Mouse (Mus musculus) splenic B cell, adult 2 months (primary cell): ENCODE results near the gene Tnks1bp1.

Experiments
- DNase-seq: peaks from one replicate; pipeline ENCODE4 v3.0.0-alpha.2; 2011; ENCODE audit warnings: low read depth, low spot score
- H3K27me3 ChIP-seq: 2 replicates; pipeline ENCODE4 v1.6.1; 2012; ENCODE audit warnings: mild to moderate bottlenecking, low read length, moderate library complexity, mixed read lengths; ENCODE audit not compliant: control insufficient read depth, poor library complexity, insufficient read depth, severe bottlenecking
- H3K36me3 ChIP-seq: 2 replicates; pipeline ENCODE4 v1.6.1; 2012; ENCODE audit warnings: mild to moderate bottlenecking, low read length, moderate library complexity, mixed read lengths; ENCODE audit not compliant: control insufficient read depth, poor library complexity, insufficient read depth, severe bottlenecking

Gene Tnks1bp1

GRCm38 (mm10) chr2:85053192-85053816, 5.5 kb downstream of the Tnks1bp1 start:
- H3K36me3 ChIP-seq: no peaks in the 10 kb centered on the region; the same call in 1 of the 2 replicates
- H3K27me3 ChIP-seq: no peaks in the 10 kb centered on the region

GRCm38 (mm10) chr2:85056711-85057110, 8.9 kb downstream of the Tnks1bp1 start:
- H3K36me3 ChIP-seq: peaks cover 2% of the 10 kb centered on the region; the same call in 1 of the 2 replicates
- no peak for DNase-seq
- H3K27me3 ChIP-seq: no peaks in the 10 kb centered on the region

More at GRCm38 (mm10) chr2:85053192-85053816, 5.5 kb downstream of the Tnks1bp1 start:
- DNase-seq: no peak

GRCm38 (mm10) chr2:85059677-85060076, 11.9 kb downstream of the Tnks1bp1 start:
- H3K27me3 ChIP-seq: no peaks in the 10 kb centered on the region
- peaks cover 2% of the 10 kb centered on the region; the same call in 1 of the 2 replicates for H3K36me3 ChIP-seq
- no peak for DNase-seq

- H3K36me3 ChIP-seq: peaks cover 2% of the 10 kb centered on the region; the same call in 1 of the 2 replicates
- no peaks in the 10 kb centered on the region for H3K27me3 ChIP-seq
- no peak for DNase-seq
Measured at GRCm38 (mm10) chr2:85060591-85061060, 12.8 kb downstream of the Tnks1bp1 start.

GRCm38 (mm10) chr2:85061107-85061541, 13.3 kb downstream of the Tnks1bp1 start:
- no peak for DNase-seq
- peaks cover 2% of the 10 kb centered on the region; the same call in 1 of the 2 replicates for H3K36me3 ChIP-seq
- H3K27me3 ChIP-seq: no peaks in the 10 kb centered on the region

GRCm38 (mm10) chr2:85065141-85065875, 17.5 kb downstream of the Tnks1bp1 start:
- H3K27me3 ChIP-seq: no peaks in the 10 kb centered on the region
- H3K36me3 ChIP-seq: no peaks in the 10 kb centered on the region
- no peak for DNase-seq

GRCm38 (mm10) chr2:85066937-85067336, 19.1 kb downstream of the Tnks1bp1 start:
- Histone ChIP-seq H3K27me3 (no peaks in the 10 kb centered on the region), H3K36me3 (no peaks in the 10 kb centered on the region; the same call in 1 of the 2 replicates)
- DNase-seq: no peak

GRCm38 (mm10) chr2:85067903-85068625, 20.2 kb downstream of the Tnks1bp1 start:
- DNase-seq: no peak
- no peaks in the 10 kb centered on the region for H3K27me3 ChIP-seq
- H3K36me3 ChIP-seq: no peaks in the 10 kb centered on the region; the same call in 1 of the 2 replicates

GRCm38 (mm10) chr2:85068626-85069025, 20.8 kb downstream of the Tnks1bp1 start:
- H3K36me3 ChIP-seq: no peaks in the 10 kb centered on the region; the same call in 1 of the 2 replicates
- no peaks in the 10 kb centered on the region for H3K27me3 ChIP-seq
- DNase-seq: no peak

GRCm38 (mm10) chr2:85070086-85070485, 22.3 kb downstream of the Tnks1bp1 start:
- no peak for DNase-seq
- H3K36me3 ChIP-seq: no peaks in the 10 kb centered on the region; the same call in 1 of the 2 replicates
- H3K27me3 ChIP-seq: no peaks in the 10 kb centered on the region

GRCm38 (mm10) chr2:85071921-85072320, 24.1 kb downstream of the Tnks1bp1 start:
- DNase-seq: no peak
- no peaks in the 10 kb centered on the region; the same call in 1 of the 2 replicates for H3K36me3 ChIP-seq
- H3K27me3 ChIP-seq: no peaks in the 10 kb centered on the region

GRCm38 (mm10) chr2:85073751-85074150, 25.9 kb downstream of the Tnks1bp1 start:
- DNase-seq: no peak
- Histone ChIP-seq H3K36me3 (no peaks in the 10 kb centered on the region; the same call in 1 of the 2 replicates), H3K27me3 (no peaks in the 10 kb centered on the region)

GRCm38 (mm10) chr2:85088716-85089646, 41.2 kb downstream of the Tnks1bp1 start:
- no peak for DNase-seq
- Histone ChIP-seq H3K27me3 (no peaks in the 10 kb centered on the region), H3K36me3 (no peaks in the 10 kb centered on the region)

GRCm38 (mm10) chr2:85091325-85091724, 43.5 kb downstream of the Tnks1bp1 start:
- no peaks in the 10 kb centered on the region for H3K36me3 ChIP-seq
- no peak for DNase-seq

More at GRCm38 (mm10) chr2:85091325-85091724, 43.5 kb downstream of the Tnks1bp1 start:
- no peaks in the 10 kb centered on the region for H3K27me3 ChIP-seq
